Mouse (Mus musculus): ENCODE results near the gene Mcoln1.

- TF ChIP-seq CTCF (IDR thresholded peaks at IDR 0.05; ENCODE audit: insufficient read depth, low read length), result no peak
- TF ChIP-seq POLR2A (IDR thresholded peaks at IDR 0.05; ENCODE audit: borderline replicate concordance, extremely low read depth, low read depth, low read length), result no peak
These were observed 37.0 kb upstream of the Mcoln1 start for GRCm38 (mm10) chr8:3463248-3463647.
